Mouse (Mus musculus): ENCODE measurements at regions not wholly inside any gene's neighbourhood (a gene's known extent, or its start where the extent isn't known, plus 50 kb on each side); places are given as distances from the start of the nearest gene placed in this dataset.

DNA sequence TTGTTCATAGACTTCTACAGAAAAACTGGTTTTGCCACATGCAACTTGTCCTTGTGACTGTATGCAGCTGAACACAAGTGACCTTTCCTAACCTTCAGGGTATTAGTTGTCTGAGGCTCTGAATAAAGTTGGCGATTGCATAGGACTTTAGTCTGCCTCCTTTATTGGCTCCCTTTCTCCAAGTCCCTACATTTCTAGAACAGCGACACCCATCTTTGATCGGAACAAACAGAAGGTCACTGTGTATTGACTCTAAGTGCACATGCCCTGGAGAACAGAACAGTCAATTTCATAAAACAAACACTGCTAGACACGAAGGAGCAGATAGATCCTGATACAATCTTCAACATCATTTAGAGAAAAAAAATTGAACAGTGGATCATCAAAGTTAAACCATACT is 60.2 kb upstream of the Rbms3 start:
- TF ChIP-seq CTCF (conservative IDR thresholded peaks at IDR 0.05; ENCODE audit: insufficient read depth, insufficient read length, low read depth, low read length), result no peak
- TF ChIP-seq POLR2A (IDR thresholded peaks at IDR 0.05; ENCODE audit: low read depth, low read length), result no peak
